Mouse (Mus musculus) cerebellum, adult 9-10 months (tissue): ENCODE data around the gene Akt1s1.
A peak's percentile ranks its signal among the peaks of the same experiment; 100 is the strongest.
"Not testable (repeated sequence)": the region's sequence is repeated elsewhere in the genome, so short reads cannot be mapped to it uniquely, and the experiment has no call there.

Experiments
- DNase-seq: peaks from one replicate; pipeline ENCODE4 v3.0.0; 2022

Gene Akt1s1

DNA sequence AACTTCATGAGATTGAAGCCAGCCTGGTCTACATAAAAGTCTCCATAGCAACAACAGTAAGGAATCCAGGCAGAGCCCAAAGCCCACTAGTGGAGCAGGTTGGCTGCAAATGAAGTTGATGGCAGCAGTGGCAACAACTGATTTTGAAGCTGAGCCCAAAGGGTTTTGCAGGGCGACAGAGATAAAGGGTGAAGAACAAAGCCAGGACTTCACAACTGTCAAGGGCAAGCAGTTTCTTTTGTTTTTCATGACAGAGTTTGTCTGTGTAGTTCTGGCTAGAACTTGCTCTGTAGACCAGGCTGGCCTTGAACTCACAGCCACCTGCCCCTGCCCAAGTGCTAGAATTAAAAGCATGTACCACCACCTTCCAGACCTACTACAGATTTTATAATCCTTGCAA is 22.4 kb downstream of the Akt1s1 start:
- DNase-seq: peak; percentile 54

GRCm38 (mm10) chr7:44871774-44872173 is 23.0 kb downstream of the Akt1s1 start:
- not testable (repeated sequence) for DNase-seq

GRCm38 (mm10) chr7:44877833-44878232 is 29.0 kb downstream of the Akt1s1 start:
- DNase-seq: no peak

GRCm38 (mm10) chr7:44883036-44883435 is 34.2 kb downstream of the Akt1s1 start:
- DNase-seq: no peak

GRCm38 (mm10) chr7:44884637-44885036 is 35.8 kb downstream of the Akt1s1 start:
- DNase-seq: no peak

DNA sequence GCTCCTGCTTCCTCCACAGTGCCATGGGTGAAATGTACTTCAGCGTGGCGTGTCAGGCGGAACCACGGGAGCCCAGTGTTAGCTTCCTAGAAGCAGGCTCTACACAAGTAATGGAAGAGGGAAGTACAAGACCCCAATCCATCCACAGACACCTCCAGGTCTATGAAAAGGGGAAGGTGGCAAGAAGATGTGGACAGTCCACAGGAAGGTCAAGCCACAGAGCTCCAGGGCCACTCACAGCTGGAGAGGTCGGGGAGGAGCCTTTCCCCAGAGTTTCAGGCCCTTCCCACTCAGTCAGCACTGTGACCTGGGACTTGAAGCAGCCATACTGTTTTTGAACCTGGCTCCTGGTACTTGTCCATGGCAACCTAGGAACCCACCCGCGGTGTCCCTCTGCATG is 38.2 kb downstream of the Akt1s1 start:
- no peak for DNase-seq

- no peak for DNase-seq
Observed at GRCm38 (mm10) chr7:44888256-44889105, 39.7 kb downstream of the Akt1s1 start.

GRCm38 (mm10) chr7:44890180-44890579 is 41.4 kb downstream of the Akt1s1 start:
- DNase-seq: no peak

DNA sequence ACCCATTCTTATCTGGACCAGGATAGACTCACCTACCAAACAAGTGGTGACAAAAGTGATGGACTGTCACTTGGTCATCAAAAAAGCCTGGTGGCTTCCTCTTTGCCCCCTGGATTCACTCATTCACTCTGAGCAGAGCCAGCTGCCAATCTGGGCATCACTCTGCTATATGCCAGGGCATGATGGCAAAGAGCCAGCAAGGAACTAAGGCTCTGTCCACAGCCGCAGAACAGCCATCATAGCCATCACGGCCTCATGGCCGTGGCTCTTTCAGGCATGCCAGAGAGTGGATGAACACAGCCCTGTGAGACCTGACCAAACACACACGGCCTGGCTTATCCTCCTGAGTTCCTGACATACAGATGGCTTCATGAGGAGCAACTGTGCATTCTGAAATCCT is 41.9 kb downstream of the Akt1s1 start:
- DNase-seq: no peak

- no peak for DNase-seq
Observed at GRCm38 (mm10) chr7:44891611-44892010, 42.8 kb downstream of the Akt1s1 start.

DNA sequence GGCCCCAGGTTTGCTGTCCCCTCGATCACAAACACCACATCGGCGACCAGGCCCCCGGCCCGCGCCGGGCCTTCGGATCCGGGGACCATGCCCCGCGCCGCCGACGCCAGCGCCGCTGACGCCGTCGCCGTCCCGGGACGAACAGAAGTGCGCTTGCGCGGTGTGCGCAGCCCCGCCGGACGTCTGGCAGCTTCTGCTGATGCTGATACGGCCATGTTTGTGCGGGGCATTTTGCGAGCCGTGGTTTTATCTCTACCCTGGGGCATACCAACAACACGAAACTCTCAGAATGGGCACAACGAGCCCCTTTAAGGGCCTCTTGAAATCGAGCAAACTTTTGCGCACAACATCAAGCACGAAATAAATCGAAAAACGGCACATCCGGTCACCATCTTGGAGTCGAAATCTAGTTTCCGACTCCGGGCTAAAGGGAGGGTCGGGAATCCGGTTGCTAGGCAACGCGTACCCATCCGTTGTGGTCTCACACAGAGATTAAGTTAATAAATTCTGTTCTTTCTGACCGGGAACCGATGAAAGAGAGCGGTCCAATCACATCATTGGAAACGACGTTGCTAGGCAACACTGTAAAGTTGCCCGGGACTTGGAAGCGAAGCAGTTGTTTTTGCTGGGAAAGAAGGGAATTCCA is 43.6 kb downstream of the Akt1s1 start, which contains the start of gene Med25:
Med25 (minus strand) TSS at position 437 of the 646 bp plus-strand sequence.
- DNase-seq: peak; percentile 94

DNA sequence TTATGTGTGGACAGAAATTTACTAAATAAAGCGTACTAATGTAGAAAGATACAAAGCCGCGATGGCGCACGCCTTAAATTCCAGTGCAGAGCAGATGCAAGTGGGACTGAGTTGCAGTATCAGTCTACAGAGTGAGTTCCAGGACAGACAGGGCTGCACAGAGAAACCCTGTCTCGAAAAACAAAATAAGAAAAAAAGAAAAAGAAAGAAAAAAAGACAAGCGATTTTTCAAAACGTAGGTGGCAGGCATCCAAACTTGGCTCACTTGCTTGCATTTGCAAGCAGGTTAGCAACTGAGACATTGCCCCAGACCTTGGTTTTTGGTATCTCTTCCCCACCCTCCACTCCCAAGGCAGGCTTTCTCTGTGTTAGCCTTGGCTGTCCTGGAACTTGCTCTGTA is 44.4 kb downstream of the Akt1s1 start:
- DNase-seq: no peak

DNA sequence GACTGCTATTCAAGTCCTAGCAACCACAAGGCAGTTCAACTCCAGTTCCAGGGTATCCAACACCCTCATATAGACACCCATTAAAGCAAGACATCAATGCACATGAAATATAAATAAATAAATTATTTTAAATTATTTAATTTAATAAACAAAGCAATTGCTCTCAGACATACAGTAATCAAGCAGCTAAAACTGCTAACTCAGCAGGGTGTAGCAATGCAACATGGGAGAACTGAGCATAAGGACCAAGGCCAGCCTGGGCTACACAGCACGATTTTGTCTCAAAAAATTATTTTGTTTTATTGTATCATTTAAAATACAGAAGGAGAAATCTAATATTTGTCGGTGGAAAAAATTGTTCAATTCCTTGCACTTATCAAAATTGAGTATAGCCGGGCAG is 45.4 kb downstream of the Akt1s1 start:
- no peak for DNase-seq

DNA sequence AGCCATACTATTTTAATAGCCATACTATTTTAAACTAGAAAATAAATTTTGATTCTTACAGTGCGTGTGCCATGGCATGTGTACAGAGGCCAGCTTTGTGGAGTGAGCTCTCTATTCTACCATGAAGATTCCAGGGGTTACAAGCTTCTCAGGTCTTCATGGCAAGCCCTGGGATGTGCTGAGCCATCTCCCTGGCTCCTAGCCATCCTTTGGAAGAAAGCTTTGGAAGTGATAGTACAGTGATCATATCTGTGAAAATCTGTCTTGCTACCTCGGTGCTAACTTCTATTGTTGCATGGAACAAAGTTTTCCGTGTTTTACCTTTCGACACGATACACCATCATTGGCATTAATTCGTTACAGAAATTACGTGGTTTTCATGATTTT is 46.4 kb downstream of the Akt1s1 start:
- DNase-seq: no peak

DNA sequence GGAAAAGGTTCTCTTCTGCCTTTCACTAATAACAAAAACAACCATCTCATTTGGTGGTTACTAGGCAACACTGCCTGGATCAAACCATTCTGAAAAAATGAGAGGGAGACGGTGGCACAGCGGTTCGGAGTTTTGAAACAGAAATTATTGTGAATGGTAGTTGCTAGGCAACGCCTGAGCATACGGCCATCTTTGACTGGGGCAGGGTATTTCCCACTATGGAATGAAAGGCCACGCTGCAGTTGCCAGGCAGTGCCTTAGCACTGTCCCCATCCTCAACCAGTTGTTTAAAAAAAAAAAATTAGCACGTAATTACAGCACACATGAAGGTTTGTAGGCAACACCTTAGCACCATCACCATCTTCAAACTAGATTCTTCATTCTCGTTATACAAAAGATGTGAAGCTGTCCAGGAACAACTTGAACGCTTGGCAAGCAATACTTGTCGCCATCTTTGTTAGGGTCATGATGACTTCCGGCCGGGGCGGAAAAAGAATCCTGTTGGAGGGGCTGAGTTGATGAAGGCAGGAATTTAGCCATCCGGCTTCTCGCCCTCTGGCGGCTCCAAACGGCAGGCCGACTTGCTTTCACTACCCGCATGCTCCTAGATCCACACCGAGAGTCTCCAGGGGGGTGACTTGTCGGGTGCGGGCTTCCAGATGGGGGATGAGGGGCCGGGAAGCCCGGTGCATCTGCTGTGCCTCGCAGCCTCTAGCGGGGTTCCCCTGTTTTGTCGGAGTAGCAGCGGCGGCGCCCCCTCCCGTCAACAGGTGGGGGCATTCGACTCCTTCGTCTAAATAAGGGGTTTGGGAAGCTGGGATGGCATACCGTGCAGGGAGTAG is 47.0 kb downstream of the Akt1s1 start, which contains the start of gene Fuz:
Fuz (plus strand) TSS at position 487 of the 842 bp plus-strand sequence.
- peak; percentile 95 for DNase-seq

DNA sequence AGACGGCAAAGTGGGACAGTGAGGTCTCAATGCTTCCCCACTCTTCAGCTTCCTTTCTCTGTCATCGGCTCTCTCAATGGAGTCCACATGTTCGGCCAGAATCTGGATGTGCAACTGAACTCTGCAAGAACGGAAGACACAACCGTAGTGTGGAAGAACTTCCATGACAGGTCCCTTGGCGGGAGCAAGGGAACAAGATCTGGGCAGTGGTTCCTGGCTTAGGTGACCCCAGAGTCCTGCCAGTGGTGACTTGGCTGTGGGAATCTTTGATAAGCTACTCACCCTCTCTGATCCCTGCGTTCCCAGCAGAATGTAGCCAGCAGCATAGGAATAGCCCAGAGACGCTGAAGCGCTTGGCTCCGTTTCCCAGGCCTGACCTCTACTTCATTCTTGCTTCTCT is 47.7 kb downstream of the Akt1s1 start:
- no peak for DNase-seq

DNA sequence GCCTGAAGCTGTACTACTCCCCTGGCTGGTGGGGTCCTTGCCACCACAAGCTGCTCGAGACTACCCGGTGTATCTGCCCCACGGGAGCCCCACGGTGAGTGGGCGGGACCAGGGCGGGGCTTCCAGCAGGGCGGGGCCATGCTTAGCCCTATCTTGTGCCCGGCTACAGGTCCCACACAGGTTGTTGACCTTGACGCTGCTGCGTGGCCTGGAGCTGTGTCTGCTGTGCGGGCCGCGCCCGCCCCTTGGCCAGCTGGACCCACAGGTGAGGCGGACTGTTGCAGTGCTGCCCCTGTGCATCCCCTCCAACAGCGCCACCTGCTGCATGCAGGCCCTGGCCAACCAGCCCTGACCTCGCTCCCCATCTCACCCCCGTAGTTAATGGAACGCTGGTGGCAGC is 49.8 kb downstream of the Akt1s1 start:
- peak; percentile 68 for DNase-seq

DNA sequence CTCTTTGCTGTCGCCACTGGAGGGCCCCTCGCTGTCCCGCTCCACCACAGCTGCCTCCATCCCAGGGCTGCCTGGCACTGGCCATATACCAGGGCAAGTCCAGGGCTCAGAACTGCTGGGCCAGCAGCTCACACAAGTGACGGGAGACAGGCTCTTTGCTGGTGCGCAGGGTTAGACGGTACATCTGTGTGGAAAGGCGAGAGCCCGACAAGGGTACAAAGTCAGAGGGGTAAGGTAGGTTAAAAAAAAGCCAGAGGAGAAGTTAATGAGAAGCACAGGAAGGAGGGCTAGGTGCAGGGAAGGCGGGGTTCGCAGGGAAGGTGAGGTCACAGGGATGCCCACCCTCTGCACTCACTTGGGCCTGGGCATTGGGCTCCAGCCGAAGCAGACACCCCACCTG is 51.8 kb downstream of the Akt1s1 start:
- DNase-seq: no peak

GRCm38 (mm10) chr7:44901230-44901722 is 52.5 kb downstream of the Akt1s1 start:
- no peak for DNase-seq
